1 mouse cellular context compared by ENCODE assay signal in the genomic region with DNA sequence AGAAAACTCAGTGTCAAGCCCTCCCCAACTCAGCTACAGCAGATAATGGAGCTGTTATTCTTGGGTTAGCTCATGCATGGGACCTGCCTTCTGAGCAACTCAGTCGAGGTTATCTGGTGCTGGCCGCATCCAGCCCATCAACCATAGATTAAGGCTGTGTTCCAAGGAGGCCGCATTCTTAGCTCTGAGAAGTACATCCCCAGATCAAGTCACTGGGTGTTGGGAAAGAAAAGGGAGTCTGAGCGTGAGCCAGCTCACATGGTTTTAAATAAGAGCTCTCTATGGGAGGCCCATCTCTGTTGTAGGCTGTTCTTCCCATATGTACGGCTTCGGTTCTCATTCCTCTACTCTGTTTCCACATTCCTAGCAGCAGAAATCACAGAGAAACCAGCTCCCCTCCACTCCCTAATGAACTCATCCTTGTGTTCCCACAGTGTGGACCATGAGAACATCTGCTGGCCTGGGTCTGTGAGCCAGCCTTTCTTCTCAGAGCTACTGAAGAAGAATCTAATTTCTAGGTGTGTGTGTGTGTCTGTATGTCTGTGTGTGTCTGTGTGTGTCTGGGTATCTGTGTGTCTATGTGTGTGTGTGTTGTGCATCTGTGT.
TF ChIP-seq lines count a peak whose summit lies in the region.

No protein-coding gene starts in this region.

TF ChIP-seq in MEL, 35 proteins besides CTCF, POLR2A, EP300 and RAD21 (continued from another document):
- no peak for TF ChIP-seq ELF1 (IDR thresholded peaks at IDR 0.05; ENCODE audit: low read depth, low read length)
- TF ChIP-seq MAZ (IDR thresholded peaks at IDR 0.05; ENCODE audit: low read depth, low read length), result no peak; the same call in 1 of the 2 replicates
- TF ChIP-seq ZKSCAN1 (IDR thresholded peaks at IDR 0.05; ENCODE audit: low read depth, low read length), result no peak
- peak; percentile 65 for TF ChIP-seq TCF12 (IDR thresholded peaks at IDR 0.05; ENCODE audit: low read depth, low read length)
- peak; percentile 67; the same call in 1 of the 2 replicates for TF ChIP-seq GATA1 (IDR thresholded peaks at IDR 0.05; ENCODE audit: low read depth, low read length)
- peak; percentile 31; the same call in 1 of the 2 replicates for TF ChIP-seq BHLHE40 (IDR thresholded peaks at IDR 0.05; ENCODE audit: borderline replicate concordance, low read depth, low read length)
- TF ChIP-seq ZC3H11A (IDR thresholded peaks at IDR 0.05; ENCODE audit: low read depth, low read length), result no peak
- 0 out of 2 replicates have a peak, but pooled peaks have one; percentile 45 for TF ChIP-seq TBP (IDR thresholded peaks at IDR 0.05; ENCODE audit: low read depth, low read length)
- TF ChIP-seq MAX (IDR thresholded peaks at IDR 0.05; ENCODE audit: low read length), result peak; percentile 48; the same call in 1 of the 2 replicates
- no peak for TF ChIP-seq ZMIZ1 (IDR thresholded peaks at IDR 0.05; ENCODE audit: low read depth, low read length)
